Mouse (Mus musculus) Muller cell, postnatal 12 days (primary cell): ENCODE data around the gene Olfr1495.
"Not testable (repeated sequence)": the region's sequence is repeated elsewhere in the genome, so short reads cannot be mapped to it uniquely, and the experiment has no call there.

Source experiments
- DNase-seq: peaks from one replicate; pipeline ENCODE4 v3.0.0-alpha.2; 2015; ENCODE audit errors: inconsistent ontology term

The Olfr1495 gene

GRCm38 (mm10) chr19:13764306-13764705 is at the start of gene Olfr1495:
Olfr1495 (plus strand) TSS chr19:13764606.
- DNase-seq: no peak

DNA sequence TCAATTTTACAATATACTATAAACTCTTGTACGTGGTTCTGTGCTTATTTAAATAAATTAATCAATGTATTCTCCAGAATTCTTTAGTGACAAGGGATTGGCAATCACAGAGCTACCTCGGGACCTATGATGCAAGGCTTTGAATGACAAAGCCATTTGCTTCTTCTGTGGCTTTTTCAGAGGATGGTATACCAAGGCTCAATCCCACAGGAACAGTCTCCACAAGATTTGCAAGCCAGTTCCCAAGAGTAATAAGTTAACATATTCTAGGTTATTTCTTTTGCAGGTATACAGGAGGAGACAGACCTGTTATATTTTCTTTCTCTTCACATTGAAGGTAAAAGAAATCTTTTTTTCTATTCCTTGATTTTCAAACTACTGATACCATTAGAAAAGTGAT is 41.4 kb upstream of the Olfr1495 start, which contains the start of gene Olfr1493-ps1:
Gene Olfr1493-ps1 (plus strand): TSS at position 301 of the 400 bp plus-strand sequence.
- no peak for DNase-seq

DNA sequence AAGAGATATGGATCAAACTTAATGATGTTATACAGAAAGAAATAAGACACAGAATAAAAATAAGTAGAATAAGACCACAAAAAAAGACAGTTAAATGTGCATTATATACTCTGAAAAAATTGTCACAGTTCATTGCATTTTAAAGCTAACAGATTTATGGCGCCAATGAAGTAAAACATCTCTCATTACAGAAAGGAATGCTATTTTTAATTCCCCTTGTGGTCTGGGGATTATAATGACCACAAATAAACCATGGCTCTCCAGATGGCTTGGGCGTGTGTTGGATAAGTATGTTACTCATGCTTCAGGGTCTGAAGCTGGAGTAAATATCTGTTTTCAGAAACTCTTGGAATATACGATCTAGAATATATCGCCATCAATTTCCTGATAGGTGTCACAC is 25.0 kb upstream of the Olfr1495 start, which contains the start of gene Olfr1494:
Gene Olfr1494 (plus strand): TSS at position 301 of the 400 bp plus-strand sequence.
- no peak for DNase-seq

- DNase-seq: no peak
These were observed 15.0 kb upstream of the Olfr1495 start for GRCm38 (mm10) chr19:13749366-13749765.

- no peak for DNase-seq
These were observed 4.3 kb downstream of the Olfr1495 start for GRCm38 (mm10) chr19:13768565-13769276.

- no peak for DNase-seq
These were observed 13.2 kb downstream of the Olfr1495 start, which contains the start of gene Olfr1496 for GRCm38 (mm10) chr19:13777578-13777977. Olfr1496 (plus strand) TSS chr19:13777878.

DNA sequence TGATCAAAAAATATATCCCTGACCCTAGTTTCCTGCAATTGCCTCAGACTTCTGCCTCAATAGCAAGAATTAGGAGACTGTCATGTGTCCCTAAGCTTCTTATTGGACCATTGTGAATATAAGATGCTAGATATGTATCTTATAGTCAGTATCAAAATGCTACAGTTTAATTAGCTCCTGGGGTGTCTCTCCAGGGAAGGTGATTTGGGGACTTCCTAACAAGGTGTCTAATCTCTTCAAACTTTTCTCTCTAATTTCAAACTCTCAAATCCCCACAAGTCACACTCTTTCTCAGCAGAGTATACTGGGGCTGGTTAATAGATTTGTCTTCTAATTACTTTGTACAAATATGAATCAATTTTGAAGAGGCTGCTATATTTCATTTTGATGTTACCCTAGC is 33.7 kb downstream of the Olfr1495 start, which contains the start of gene Olfr1497:
Gene Olfr1497 (minus strand): TSS at position 101 of the 400 bp plus-strand sequence.
- no peak for DNase-seq

DNA sequence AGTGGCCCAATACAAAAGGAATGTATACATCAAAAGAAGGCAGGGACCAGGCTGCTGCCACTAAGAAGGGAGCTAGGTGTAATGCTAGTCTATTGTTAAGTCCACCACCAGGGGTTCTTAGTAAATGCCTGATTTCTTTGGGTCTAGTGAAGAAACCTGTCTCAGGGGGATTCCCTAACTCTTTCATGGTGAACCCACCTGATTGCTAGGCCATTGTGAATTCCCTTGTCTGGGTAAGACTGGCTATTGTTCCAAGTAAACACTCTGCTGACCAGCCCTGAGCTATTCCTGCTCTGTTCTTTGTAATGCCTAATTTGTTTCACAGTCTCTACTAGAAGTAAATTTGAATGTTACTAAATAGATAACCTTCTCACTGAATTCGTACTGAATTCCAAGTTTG is 41.1 kb downstream of the Olfr1495 start:
- DNase-seq: not testable (repeated sequence)

GRCm38 (mm10) chr19:13812823-13813222 is 48.4 kb downstream of the Olfr1495 start:
- DNase-seq: no peak

DNA sequence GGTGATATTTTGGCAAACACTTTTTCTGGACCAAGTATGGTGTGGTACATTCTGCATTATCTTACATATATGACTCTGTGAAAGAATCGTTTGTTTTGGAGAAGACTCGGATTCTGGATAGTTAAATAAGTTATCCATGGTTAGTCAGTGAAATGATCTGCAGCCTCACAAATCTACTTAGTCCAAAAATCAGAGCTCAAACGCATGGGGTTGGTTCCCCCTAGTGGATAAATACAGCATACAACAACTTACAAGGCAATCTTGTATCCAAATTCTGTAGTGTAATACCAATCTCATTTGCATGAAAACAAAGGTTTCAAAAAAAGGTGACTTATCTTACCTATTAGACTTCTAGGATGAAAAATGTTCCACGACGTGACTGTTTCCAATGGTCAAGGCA is 54.4 kb downstream of the Olfr1495 start:
- peak; percentile 24 for DNase-seq

DNA sequence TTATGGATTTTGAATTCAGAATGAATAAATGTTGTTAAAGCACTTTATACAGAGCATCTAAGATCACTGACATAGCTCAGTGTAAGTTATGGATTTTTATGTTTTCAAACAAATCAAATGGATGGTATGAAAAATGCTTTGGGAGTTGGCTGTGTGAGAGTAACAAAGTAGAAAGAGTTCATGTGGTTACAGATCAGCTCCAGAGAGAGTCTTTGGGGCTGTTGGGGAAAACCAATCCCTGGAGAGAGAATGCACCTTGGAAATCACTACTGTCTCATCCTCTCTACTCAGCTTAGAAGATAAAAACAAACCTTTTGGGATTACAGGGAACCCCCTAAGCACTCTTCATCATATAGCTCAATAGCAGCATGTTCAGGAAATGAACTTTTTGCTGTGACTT is 54.9 kb downstream of the Olfr1495 start, which contains the start of gene Olfr1499:
Gene Olfr1499 (minus strand): TSS at position 101 of the 400 bp plus-strand sequence.
- no peak for DNase-seq
